Mouse (Mus musculus) G1E (cell line): ENCODE measurements around the gene Shoc2.

Experiments
- CTCF ChIP-seq: IDR thresholded peaks from 2 replicates; pipeline ENCODE4 v1.5.1; 2012; ENCODE audit warnings: low read depth, low read length, inconsistent platforms, mixed read lengths
- GATA1 ChIP-seq: IDR thresholded peaks from 2 replicates; pipeline ENCODE4 v1.6.1; 2012; ENCODE audit warnings: borderline replicate concordance, low read length, inconsistent platforms, mixed read lengths
- POLR2AphosphoS5 ChIP-seq: IDR thresholded peaks from 2 replicates; pipeline ENCODE4 v1.6.1; 2012; ENCODE audit warnings: low read depth, low read length, inconsistent platforms; ENCODE audit not compliant: insufficient replicate concordance
- TAL1 ChIP-seq: conservative IDR thresholded peaks from 2 replicates; pipeline ENCODE4 v1.6.1; 2012; ENCODE audit warnings: low read depth, low read length, inconsistent platforms, mixed read lengths

DNA sequence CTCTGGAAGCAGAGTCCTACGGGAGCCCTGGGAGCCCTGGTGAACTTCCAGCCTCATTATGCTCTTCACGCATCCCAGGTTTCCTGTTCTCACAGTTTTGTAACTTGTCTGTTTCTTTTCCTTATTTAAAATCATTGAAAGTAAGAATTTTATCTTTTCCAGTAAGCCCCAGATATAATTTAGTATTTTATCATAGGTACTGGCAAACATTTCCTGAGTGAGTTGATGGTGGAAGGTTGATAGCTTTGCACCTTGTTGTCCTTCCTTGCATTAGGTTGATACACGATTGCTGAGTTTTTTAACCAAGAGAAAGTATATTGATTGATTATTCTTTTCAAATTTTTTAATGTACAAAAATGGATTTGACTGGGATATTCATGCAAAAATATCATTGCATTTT lies 25.1 kb downstream of the Shoc2 start:
- TF ChIP-seq CTCF (no peak), TAL1 (no peak), GATA1 (no peak), POLR2AphosphoS5 (no peak)
